Mouse (Mus musculus) ES-Bruce4 (cell line): ENCODE data around the gene Nfya. TPM values are rescaled to one million over a fixed set of nuclear protein-coding genes. Genes with fewer than 3 reads are reported as not detected.

Experiments used
- H3K27ac ChIP-seq: 2 replicates; pipeline ENCODE4 v1.5.1; 2012; ENCODE audit warnings: low read length, inconsistent platforms; ENCODE audit not compliant: insufficient read depth
- H3K27me3 ChIP-seq: 2 replicates; pipeline ENCODE4 v1.6.1; 2012; ENCODE audit warnings: mild to moderate bottlenecking, low read length, inconsistent platforms; ENCODE audit not compliant: control insufficient read depth, poor library complexity, insufficient read depth, severe bottlenecking
- H3K36me3 ChIP-seq: 2 replicates; pipeline ENCODE4 v1.6.1; 2012; ENCODE audit warnings: inconsistent platforms, mild to moderate bottlenecking, low read length, moderate library complexity; ENCODE audit not compliant: control insufficient read depth, poor library complexity, insufficient read depth, severe bottlenecking
- H3K4me1 ChIP-seq: one replicate; pipeline ENCODE4 v1.8.1; 2011; ENCODE audit warnings: low read length; ENCODE audit not compliant: control insufficient read depth, insufficient read depth
- H3K4me3 ChIP-seq: 2 replicates; pipeline ENCODE4 v1.5.1; 2011; ENCODE audit warnings: low read depth, mild to moderate bottlenecking, low read length
- H3K9ac ChIP-seq: 2 replicates; pipeline ENCODE4 v1.6.1; 2012; ENCODE audit warnings: low read depth, mild to moderate bottlenecking, inconsistent platforms; ENCODE audit not compliant: poor library complexity, severe bottlenecking
- H3K9me3 ChIP-seq: replicated peaks from 2 replicates; pipeline ENCODE4 v1.6.1; 2012; ENCODE audit warnings: mild to moderate bottlenecking, low read length, inconsistent platforms; ENCODE audit not compliant: control insufficient read depth, poor library complexity, insufficient read depth, severe bottlenecking
- CTCF ChIP-seq: IDR thresholded peaks from one replicate; pipeline ENCODE4 v1.8.1; 2011; ENCODE audit warnings: low read depth, low read length
- EP300 ChIP-seq: IDR thresholded peaks from 2 replicates; pipeline ENCODE4 v1.6.1; 2011; ENCODE audit warnings: low read depth, low read length; ENCODE audit not compliant: insufficient read depth
- POLR2A ChIP-seq: IDR thresholded peaks from one replicate; pipeline ENCODE4 v1.8.1; 2011; ENCODE audit warnings: low read length; ENCODE audit not compliant: insufficient read depth
- polyA plus RNA-seq: library from polyadenylated mRNA; stranded (reverse); fragments of >200 nt; gene quantifications from 2 replicates; pipeline ENCODE4 v1.2.4, GENCODE M21; 2011; ENCODE audit warnings: low read depth; ENCODE audit not compliant: missing spikeins, insufficient read depth, insufficient read length

Nfya gene
- polyA plus RNA-seq, 1 experiment: 60.1 TPM

GRCm38 (mm10) chr17:48343065-48343464 is 66.6 kb downstream of the Nfya start:
- H3K4me1 ChIP-seq: no peaks in the 10 kb centered on the region
- TF ChIP-seq CTCF: no peak
- no peak for TF ChIP-seq POLR2A
- H3K4me3 ChIP-seq: no peak overlapping the region
- no peaks in the 10 kb centered on the region for H3K9me3 ChIP-seq
- H3K27ac ChIP-seq: no peak overlapping the region
- H3K27me3 ChIP-seq: no peaks in the 10 kb centered on the region
- no peaks in the 10 kb centered on the region for H3K36me3 ChIP-seq
- H3K9ac ChIP-seq: no peak overlapping the region

GRCm38 (mm10) chr17:48341947-48342346 is 67.8 kb downstream of the Nfya start:
- H3K9me3 ChIP-seq: no peaks in the 10 kb centered on the region
- TF ChIP-seq POLR2A (no peak), CTCF (no peak), EP300 (no peak)
- no peaks in the 10 kb centered on the region for H3K27me3 ChIP-seq
- H3K4me1 ChIP-seq: no peaks in the 10 kb centered on the region
- no peaks in the 10 kb centered on the region for H3K36me3 ChIP-seq
- H3K4me3 ChIP-seq: no peak overlapping the region
- no peak overlapping the region for H3K27ac ChIP-seq
- no peak overlapping the region for H3K9ac ChIP-seq

GRCm38 (mm10) chr17:48340267-48340666 is 69.4 kb downstream of the Nfya start:
- no peaks in the 10 kb centered on the region for H3K9me3 ChIP-seq
- no peak overlapping the region for H3K9ac ChIP-seq
- H3K36me3 ChIP-seq: no peaks in the 10 kb centered on the region
- TF ChIP-seq CTCF (no peak), POLR2A (no peak), EP300 (no peak)
- H3K4me1 ChIP-seq: no peaks in the 10 kb centered on the region
- H3K27ac ChIP-seq: no peak overlapping the region
- no peak overlapping the region for H3K4me3 ChIP-seq
- no peaks in the 10 kb centered on the region for H3K27me3 ChIP-seq

Other genes starting within 250 kb of the Nfya start
- 0.15 TPM in 1 of 2 replicates, not detected in the other for gene A530064D06Rik, start 242.6 kb downstream of the Nfya start, polyA plus RNA-seq
- gene Trem1, start 177.1 kb downstream of the Nfya start, polyA plus RNA-seq: not detected in 2 replicates
- gene Trem3, start 162.1 kb downstream of the Nfya start, polyA plus RNA-seq: not detected in 2 replicates
- not detected in 2 replicates for gene Treml4, start 145.6 kb downstream of the Nfya start, polyA plus RNA-seq
- 0.70 and 0.79 TPM in 2 replicates for gene Treml2, start 110.4 kb downstream of the Nfya start, polyA plus RNA-seq
- not detected in 2 replicates for gene B430306N03Rik, start 93.8 kb downstream of the Nfya start, polyA plus RNA-seq
- not detected in 2 replicates for gene Trem2, start 63.5 kb downstream of the Nfya start, polyA plus RNA-seq
- not detected in 2 replicates for gene Treml1, start 50.0 kb downstream of the Nfya start, polyA plus RNA-seq
- 76.1 and 87.3 TPM in 2 replicates for gene Oard1, start 108 bp upstream of the Nfya start, polyA plus RNA-seq
- gene Apobec2, start 23.0 kb upstream of the Nfya start, polyA plus RNA-seq: 4.7 and 5.8 TPM in 2 replicates
- 1.5 and 2.6 TPM in 2 replicates for gene Tspo2, start 41.6 kb upstream of the Nfya start, polyA plus RNA-seq
- gene Unc5cl, start 45.0 kb upstream of the Nfya start, polyA plus RNA-seq: 0.90 and 1.4 TPM in 2 replicates